Mouse (Mus musculus) E14TG2a.4 (cell line): Measurements from ENCODE around the gene Cdk2ap1.

Experiments
- CTCF ChIP-seq: conservative IDR thresholded peaks from 2 replicates; pipeline ENCODE4 v1.5.1; 2014; ENCODE audit warnings: low read length
- POU5F1 ChIP-seq: IDR thresholded peaks from 2 replicates; pipeline ENCODE4 v1.6.1; 2014; ENCODE audit warnings: low read length, borderline replicate concordance

GRCm38 (mm10) chr5:124327510-124328364 is 35.1 kb downstream of the Cdk2ap1 start, which contains the start of the genes Mphosph9 and 2810006K23Rik:
- TF ChIP-seq CTCF: no peak
- no peak for TF ChIP-seq POU5F1
